Mouse (Mus musculus) brain, adult 2 months (tissue): ENCODE results near the gene Pgc.

ENCODE experiments used
- DNase-seq: peaks from one replicate; pipeline ENCODE4 v3.0.0; 2011; ENCODE audit warnings: low read depth, low spot score

Pgc gene

DNA sequence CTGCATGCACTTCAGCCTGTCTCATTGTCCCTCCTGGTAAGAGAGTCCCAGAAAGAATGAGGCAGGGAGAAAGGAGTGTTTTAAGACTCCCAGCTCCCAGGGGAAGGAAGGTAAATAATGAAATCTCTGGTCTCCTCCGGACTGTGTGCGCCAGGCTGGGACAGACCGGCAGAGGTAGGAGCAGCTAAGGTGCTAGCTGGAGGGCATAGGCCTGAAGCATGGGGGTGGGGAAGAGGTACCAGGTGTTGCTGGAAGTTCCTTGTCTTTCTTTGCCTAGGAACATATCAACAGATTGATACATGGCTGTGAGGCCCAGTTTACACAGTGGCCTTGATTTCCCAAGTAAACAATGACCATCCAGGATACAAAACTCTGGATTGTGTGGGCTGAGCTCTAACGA lies 17.7 kb upstream of the Pgc start:
- DNase-seq, result no peak

DNA sequence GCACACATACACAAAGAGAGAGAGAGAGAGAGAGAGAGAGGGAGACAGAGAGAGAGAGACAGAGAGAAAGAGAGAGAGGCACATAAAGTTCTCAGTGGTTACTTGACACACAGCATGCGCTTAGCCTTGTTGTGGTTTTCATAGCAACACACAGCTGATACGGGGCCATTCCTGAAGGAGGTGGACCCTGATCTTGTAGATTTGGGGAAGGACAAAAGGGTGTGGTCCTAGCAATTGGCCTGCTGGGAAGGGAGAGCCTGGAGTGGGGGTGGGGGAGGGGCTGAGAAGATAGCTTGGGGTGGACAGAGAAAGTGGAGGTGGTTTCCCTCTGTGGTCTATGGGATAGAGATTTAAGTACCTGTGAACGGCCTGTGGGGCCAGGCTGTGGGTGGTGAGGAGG lies 16.6 kb upstream of the Pgc start:
- no peak for DNase-seq

DNA sequence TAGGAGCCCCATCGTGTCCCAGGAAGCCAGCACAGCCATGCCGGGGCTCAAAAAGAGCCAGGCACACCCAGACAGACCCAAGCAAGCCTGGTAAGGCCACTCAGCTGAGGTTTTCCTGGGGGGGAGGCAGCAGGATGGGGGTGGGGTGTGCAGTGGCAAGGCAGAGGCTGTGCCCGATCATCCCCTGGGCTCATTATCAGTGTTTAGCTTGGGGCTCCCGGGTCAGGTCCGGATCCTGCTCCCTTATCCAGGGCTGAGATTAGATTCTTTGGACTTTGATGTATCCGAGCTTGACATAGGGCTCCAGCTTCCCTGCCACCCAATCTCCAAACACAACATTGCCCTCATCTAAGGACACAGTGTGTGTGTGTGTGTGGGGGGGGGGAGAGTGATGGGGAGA lies 14.8 kb upstream of the Pgc start:
- DNase-seq, result no peak

DNA sequence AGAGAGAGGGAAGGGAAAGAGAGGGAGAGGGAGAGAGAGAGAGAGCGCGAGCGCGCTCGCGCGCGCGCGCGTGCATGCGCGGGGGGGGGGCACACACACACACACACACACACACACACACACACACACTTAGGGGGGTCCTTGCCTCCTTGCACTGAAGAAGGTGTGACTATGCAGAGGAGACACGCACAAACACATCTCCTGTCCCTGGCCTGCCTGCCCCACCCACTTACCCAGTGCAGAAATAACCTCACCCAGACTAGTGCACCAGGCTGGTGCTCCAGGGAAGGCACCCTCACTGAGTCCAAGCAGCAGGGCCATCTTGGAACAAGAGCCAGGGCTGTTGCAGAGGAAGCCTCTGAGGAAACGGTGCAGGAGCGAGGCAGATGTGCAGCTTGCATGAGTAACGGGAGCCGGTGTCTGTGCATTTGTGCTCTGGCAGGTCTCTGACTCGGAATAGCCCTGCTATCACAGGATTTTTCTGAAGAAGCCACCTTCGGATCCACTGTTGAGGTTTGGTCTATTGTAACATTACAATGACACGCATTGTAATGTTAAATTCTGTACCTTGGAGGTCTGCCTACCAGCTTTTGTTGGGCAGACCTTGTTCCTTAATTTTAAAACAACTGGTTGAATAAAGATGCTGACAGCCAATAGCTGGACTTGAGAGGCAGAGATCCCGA lies 13.6 kb upstream of the Pgc start:
- no peak for DNase-seq

DNA sequence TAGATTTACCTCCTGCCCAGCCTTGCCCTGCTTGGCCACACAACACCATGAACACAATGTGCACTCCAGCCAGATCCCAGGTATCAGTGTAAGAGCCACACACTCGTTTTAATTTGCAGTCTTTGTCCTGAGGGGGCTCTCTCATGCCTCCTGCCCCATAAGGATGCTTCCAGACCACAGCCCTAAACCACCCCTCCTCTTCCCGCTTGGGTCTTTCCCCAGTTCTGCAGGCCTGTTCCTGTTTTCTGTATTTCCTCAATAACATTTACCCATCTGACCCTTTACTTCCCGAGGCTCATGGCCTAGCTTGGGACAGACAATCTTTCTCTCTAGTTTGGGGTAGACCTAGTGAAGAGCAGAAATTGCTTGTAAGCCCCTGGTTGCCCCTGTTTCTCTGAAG lies 11.6 kb upstream of the Pgc start:
- no peak for DNase-seq

DNA sequence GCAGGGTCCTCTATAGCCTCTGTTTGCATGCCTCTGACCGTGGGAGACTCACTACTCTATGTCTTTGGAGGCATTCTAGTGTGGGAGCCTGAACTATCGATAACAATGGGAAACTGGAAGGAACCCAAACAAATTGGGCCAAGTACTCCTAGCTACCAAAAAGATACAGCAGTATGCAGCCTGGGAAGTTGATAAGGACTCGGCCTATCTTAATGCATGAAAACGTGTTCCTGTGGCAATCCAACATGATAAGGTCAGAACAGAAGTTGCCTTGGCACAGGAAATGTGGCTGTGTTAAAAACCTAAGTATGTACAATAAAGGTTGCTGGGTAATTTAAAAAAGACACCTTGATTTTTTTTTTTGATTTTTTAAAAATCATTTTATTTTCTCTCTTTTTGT lies 5.5 kb upstream of the Pgc start:
- no peak for DNase-seq

DNA sequence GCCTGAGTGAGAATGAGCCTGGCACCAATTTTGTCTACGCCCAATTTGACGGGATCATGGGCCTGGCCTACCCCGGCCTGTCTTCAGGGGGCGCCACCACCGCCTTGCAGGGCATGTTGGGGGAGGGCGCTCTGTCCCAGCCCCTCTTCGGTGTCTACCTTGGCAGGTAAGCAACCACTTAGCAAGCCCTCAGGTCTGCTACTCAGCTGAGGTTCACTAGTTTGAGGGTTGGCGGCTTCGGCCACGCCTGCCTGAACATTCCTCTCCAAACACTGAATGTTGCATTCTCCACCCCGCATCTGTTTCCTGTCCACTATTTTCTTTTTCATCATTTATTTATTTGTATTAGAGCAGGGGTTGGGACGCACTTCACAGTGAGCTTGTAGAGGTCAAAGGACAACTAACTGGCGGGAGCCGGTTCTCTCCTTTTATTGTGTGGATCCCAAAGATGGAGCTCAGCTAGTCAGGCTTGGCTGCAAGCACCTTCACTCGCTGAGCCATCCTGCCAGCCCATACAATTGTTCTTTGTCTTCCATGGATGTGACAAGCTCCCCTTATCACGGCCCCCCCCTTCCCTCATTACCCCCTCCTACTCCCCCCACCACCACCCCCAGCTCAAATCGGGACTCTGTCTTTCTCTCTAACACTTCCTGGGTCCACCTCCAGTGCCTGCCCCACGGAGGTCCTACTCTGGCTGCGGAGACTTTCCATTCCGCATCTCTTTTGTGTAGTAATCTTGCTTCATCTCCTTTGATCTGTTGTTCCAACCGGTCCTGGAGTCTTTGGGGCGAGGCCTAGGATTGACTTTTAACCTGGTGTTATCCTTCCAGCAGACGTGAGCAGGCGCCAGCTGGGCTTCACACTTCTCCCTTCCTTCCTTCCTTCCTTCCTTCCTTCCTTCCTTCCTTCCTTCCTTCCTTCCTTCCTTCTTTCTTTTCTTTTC lies 4.3 kb downstream of the Pgc start:
- no peak for DNase-seq

DNA sequence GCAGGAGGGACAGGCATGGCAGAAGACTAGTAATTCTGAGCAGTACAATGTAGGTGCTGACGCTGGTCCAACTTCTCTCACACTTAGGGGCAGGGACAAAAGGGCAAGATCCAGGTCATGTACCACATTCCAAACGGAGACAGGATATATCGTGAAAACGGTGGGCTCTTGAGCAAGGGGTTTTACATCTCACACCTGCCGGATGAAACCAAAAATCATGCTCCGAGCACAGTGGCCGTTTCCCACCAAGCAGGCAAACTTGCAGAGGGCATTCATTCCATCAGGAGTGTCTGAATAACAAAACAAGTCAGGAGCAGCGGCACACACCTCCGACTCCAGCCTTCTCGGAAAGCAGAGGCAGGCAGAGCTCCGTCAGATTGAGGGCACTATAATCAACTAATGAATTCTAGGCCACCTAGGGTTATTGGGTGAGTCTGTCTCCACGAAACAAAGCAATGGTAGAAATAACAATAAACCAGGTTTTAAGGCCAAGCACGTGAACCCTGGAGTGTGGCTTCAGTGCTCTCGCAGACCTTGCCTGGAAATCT lies 9.0 kb downstream of the Pgc start:
- DNase-seq, result no peak

DNA sequence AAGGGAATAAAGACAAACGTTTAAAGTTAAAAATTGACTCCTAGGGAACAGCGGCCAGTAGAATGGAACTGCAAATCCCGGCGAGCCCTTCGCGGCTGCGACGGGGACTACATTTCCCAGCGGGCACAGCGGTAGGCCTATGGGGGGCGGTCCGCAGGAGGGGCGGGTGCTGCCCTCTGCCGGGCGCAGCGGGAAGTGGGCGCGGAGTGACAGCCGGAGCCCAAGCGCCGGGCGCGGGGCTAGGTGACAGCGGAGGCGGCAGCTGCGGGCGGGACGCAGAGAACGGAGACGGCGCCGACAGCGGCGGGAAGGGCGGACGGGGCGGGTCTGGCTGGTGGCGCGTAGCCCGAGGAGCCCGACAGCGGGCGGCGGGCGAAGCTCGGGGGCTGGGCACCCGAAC lies 10.2 kb downstream of the Pgc start, which contains the start of gene Tfeb:
TSS of gene Tfeb (plus strand) at position 175 of the 400 bp plus-strand sequence.
- peak; percentile 96 for DNase-seq

DNA sequence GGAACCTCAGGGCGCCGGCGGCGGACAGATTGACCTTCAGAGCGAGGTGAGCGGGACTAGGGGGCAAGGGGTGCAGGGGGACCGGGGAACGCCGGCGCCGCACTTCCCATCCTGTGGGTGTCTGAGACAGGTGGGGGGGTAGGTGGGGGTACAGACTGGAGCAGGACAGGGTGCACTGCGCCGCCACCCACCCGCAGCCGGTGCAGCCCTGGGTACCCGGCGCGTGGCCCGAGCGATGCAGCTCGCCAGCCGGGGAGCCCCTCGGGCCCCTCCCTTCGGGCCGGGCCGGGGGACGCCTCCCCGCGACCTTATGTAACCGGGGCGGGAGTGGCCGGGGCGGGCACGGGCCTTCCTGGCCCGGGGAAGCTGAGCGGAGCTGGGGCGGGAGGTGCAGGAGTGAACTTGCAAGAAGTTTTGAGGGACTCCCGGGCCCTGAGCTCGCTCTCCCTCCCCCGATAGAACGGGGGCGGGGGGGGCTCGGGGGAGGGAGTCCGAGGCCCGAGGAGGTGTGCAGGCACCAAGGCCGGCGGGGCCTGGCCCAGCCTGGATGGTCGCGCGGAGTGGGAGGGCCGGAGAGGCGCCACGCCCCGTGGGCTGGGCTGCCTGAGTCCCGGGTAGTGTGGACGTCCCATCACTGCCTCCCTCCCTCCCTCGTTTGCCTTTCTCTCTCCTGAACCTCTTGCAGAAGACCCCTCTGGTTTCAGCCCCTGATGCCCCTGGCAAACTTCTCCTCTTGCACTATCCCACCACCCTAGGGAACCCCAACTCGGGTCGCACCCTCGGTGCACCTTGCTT lies 10.8 kb downstream of the Pgc start:
- peak; percentile 92 for DNase-seq

DNA sequence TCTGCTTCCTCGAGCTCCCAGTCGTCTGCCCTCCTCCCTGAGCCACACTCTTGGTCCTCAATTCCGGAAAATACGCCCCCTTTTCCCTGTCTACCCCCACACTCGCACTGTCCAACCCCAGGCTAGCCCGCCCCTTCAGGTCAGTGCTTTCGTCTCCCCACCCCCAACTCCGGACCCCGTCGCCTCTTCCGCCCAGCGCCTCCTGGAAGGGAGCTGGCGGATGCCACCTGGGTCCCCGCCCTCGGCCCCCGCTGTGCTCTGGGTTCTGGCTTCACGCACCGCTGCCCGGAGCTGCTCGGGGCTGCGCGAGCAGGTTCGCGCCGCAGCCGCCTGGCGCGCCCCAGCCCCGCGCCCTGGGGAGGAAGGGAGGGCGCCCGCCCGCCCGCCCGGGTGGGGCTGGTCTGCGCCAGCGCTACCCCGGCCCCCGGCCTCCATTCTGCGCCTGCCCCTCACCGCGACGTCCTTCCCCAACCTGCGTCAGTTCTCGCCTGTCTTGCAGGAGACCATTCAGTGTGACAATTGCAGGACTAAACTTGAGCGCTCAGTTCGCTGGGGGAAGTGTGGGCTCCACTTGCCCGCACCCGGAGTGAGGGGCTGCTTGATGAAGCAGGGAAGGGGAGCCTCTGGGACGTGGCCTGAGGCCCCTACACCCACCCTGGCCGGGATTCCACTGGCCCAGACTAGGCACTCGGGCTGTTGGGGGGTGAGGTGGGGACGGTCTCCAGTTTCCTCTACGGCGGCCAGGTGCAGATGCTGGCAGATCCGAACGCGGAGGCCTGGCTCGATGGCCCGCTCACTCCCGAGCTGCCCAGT lies 11.6 kb downstream of the Pgc start:
- DNase-seq, result peak; percentile 44

DNA sequence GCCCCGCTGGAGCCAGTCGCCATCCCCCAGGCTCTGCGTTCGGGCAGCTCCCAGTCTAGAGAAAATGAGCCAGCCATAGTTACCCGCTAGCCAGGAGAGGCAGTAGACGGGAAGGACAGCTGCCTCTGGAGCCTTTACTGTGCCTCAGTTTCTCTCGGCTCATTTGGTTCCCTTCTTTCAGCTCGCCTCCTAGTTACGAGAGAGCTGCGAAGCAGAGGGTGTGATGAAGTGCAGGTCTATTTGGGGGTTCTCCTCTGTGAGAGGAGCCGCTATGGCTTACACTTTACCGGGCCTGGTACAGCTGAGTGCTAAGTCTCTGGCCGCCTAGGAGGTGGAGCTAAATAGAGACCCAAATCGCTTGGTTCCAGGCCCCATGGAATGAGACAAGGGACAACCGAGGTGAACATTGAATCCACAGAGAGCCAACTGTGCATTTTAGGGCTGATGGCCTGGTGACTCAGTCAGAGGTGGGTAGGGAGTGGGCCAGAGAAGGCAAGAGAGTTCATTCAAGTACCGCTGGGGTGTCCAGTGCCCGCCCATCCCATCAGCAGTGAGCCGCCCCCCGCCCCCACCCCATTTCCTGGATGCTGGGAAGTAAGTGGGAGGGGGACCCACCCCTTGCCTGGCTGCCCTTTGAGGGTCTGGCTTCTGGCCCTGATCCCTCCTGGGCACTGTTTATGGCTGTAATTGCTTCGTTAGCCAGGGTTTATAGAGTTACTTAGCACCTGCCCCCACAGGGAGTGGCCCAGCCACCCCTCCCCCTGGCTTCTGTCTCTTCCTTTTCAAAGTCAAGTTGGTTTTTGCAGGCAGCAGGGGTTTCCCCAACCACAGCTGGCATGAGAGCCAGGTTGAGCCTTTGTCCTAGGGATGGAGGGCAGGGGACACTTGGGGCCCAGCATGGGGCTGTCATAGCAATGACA lies 12.5 kb downstream of the Pgc start:
- no peak for DNase-seq

DNA sequence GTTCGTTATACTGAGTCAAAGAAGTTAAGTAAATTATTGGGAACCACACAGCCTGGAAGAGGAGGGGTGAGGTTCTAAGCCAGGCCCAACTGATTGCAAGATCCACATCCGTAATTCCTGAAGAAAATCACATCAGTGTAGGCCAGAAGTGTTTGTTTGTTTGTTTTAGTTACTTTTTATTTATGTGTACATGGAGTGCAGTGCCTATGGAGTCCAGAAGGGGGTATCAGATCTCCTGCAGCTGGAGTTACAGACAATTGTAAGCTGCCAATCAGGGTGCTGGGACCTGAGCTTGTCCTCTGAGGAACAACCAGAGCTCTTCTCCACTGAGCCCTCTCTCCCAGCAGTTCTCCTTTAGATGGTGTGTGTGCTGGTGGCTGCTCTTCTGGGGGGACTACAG lies 13.5 kb downstream of the Pgc start:
- DNase-seq, result no peak

DNA sequence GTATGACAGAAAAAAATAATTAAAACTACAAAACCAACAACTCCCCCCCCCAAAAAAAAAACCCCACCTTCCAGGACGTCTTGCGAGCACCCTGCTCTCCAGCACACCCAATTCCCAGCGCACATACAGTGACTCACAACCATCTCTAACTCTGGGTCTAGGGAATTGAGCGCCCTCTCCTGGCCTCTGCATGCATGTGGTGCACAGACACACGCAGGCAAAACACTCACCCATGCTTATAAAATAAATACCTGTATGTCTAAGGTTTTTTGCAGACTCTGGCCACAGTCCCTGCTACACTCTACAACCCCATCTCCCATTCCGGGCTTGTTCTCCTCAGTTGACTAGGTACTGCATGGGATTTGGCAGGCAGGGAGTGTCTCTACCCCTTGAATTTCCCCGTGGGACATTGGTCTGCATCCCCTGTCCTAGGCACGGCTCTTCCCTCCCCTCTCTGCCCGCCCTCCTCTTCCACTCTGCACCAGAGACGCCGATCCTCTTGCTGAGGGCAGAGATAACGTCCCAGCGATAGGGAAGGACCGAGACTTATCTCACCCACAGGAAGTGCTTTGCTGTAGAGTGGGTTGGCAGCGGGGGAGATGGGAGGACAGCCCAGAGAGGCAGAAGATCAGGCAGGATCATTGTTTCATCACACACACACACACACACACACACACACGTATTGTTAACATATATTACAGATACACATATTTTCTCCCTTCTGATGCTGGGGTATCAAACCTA lies 16.5 kb downstream of the Pgc start:
- no peak for DNase-seq

DNA sequence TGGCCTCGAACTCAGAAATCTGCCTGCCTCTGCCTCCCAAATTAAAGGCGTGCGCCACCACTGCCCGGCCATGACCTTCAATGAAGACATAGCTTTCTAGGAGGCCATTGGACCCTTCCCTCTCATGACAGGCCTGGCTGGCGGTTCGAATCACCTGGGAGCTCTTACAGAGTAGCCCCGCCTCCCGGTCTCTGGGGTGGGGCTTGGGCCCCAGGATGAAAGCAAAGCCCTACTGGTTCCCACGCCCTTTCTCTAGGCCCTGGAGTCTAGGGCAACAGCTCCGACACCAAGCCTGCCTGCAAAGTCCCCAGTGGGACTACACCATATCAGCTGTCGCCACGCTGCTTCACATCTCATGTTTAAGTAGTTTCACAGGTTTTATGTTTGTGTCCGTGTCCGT lies 17.4 kb downstream of the Pgc start:
- DNase-seq, result no peak

DNA sequence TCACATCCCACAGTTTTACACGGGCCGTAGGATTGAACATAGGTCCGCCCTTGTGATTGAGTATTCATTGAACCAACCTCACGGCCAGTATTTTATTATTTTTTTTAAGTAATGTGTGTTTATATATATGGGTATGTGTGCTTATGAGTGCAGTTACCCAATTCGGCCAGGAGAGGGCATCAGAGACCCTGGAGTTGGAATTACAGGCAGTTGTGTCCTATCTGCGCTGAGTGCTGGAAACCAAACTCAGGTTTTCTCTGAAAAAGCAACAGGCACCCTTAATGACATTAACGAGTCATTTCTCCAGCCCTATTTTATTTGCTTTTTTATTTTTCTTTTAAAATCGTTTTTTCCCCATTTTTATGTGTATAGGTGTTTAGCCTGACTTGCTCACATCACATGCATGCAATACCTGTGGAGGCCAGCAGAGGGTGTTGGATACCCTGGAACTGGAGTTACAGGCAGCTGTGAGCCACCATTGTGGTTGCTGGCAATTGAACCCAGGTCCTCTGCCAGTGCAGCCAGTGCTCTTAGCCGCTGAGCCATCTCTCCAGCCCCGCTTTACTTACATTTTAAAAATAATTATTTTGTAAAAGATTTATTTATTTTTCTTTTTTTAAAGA lies 18.2 kb downstream of the Pgc start:
- DNase-seq, result no peak

DNA sequence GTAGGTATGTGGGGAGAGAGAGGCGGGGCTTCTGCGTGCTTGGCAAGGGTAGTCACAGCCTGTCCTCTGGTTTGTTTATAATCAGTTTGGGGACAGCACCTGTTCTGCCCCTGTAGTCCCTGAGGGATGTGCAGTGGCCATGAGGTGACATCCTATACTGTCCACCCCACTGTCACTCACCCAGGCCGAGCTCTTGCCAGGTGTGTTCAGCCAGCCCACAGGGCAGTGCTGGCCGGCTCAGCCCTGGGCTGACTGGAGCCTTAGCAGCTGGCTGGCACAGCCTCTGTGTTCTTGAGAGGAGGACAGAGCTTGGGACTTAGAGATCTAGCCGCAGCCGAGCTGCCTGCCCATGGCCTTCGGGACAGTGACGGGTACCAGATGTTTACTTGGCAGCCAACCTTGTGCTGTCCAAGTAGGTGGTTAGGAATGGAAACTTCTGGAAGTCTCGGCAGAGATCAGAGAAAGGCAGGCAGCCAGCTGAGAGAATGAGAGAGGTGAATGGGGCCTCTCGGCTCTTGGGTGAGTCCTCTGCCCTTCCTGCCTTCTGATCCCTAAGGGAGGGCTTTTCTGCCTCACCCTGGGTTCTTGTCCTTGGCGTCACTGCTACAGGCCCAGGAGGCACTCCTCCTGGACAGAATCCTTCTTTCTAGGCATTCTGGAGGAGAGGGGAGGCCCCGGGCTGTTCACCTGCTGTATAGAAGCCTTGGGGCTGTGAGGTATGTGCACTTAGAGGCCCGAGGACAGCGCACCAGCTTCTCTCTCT lies 22.3 kb downstream of the Pgc start:
- no peak for DNase-seq

DNA sequence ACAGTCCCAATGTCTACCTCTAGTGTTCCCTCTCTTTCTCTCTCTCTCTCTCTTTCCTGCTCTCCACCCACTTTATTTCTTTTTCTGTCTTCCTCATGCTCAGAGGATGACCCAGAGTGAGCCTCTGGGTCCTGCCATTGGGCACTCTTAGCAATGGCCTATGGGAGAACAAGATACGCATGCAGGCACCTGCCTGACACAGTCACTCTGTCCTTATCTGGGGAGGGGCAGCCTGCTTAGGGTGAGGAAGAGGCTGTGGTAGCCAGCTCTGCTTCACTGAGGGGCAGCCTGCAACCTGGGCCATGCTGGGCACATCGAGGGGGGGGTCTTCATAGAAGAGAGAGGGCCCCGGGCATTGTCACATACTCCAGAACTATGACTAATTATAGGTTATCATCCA lies 23.0 kb downstream of the Pgc start:
- no peak for DNase-seq
